Mouse (Mus musculus) cerebellum, adult 2 months (tissue): ENCODE data around the gene Nod1.

Source experiments
- CTCF ChIP-seq: fragments of 200-500 bp; IDR thresholded peaks from 2 replicates; pipeline ENCODE4 v1.5.1; 2011; ENCODE audit warnings: low read depth, mild to moderate bottlenecking, control low read depth, low read length, moderate library complexity, borderline replicate concordance; ENCODE audit not compliant: insufficient read depth
- POLR2A ChIP-seq: fragments of 200-500 bp; IDR thresholded peaks from 2 replicates; pipeline ENCODE4 v1.6.1; 2011; ENCODE audit warnings: low read length, control low read depth, borderline replicate concordance; ENCODE audit not compliant: insufficient read depth

GRCm38 (mm10) chr6:54997726-54998125 is 25.3 kb upstream of the Nod1 start:
- TF ChIP-seq CTCF = no peak
- no peak for TF ChIP-seq POLR2A
